Mouse (Mus musculus): ENCODE results near the gene Plcb4. TPM values are rescaled to one million over a fixed set of nuclear protein-coding genes. Genes with fewer than 3 reads are reported as not detected.

The Plcb4 gene
- total RNA-seq (2021), result 10 to 100 TPM; 37.2 to 40.1 TPM
- long read RNA-seq, experiment 1, partial matches to known transcripts, result 2 of 5 reads
- long read RNA-seq, experiment 1, other reads (novel, unspliced or antisense), result 3 of 5 reads
- long read RNA-seq, experiment 2, partial matches to known transcripts, result 0 of 3 reads
- long read RNA-seq, experiment 2, other reads (novel, unspliced or antisense), result 3 of 3 reads

DNA sequence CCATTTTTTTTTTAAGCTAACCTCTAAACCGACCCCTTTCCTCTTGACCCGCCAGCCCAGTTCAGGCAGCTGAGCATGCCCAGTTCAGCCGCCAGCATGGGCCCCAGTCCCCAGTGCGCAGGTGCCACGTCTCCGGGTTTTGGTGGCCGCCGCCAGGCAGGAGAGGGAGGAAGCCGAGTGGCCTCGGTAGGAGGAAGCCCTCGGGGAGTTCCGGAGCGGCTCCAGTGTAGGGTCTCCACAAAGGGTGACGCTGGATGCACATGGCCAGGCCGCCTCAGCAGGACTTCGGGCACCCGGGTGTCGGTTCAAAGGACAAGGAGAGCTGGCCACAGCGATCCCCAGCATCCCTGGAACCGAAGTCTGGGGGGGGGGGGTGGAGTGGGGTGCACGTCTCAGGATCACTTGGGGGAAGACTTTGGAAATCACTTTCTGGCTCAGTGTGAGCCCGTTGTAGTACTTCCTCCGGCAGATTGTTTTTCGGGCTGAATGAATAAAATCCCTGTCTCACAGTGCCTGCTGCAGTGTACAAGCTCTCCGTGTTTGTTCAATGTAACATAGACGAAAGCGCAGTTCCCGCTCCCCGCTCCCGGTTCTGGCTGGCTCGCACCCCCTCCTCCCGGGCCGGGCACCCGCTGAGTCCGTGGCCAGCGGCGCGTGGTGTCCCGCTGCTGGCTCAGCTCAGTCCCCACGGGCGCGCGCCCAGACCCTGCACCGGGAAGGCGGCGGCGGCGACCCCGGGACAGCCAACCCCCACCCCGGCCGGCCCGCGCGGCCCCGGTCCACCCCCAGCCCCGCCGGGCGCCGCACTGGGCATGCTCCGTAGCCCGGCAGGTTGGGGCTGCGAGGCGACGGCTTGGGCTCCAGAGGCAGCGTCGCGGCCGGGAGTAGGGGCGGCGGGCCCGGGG is at the start of gene Plcb4:
Plcb4 (plus strand) TSS at position 526 of the 905 bp plus-strand sequence.
- peak; percentile 76 to 82 for DNase-seq (ENCODE audit: low spot score in 2 of 2)

DNA sequence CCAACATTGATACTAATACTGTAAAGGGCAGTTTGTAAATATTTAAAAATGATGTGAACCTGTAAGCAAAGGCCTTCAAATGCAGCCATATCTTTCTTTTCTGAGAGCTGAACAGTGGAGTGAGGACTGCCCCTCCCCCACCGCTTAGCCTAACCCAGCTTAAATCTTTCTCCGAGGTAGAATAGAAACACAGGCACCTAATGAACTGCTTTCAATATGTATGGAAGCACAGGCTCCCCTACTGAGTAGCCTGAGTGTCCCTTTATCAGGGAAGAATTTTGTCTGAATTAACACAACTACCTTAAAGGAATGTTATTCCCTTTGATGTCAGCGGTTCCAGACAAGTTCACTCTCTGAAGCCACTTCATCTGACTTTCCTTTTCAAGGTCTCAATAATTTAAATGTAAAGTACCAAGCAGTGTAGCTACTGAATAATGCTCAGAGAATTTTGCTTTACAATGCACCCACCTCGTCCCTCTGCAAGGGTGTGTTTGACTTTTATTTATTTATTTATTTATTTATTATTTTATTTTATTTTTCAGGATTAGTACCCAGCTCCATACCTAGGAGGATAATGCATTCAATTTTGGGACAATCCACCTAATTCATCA is 44.1 kb upstream of the Plcb4 start:
- no peak for DNase-seq (ENCODE audit: low spot score in 2 of 2)

DNA sequence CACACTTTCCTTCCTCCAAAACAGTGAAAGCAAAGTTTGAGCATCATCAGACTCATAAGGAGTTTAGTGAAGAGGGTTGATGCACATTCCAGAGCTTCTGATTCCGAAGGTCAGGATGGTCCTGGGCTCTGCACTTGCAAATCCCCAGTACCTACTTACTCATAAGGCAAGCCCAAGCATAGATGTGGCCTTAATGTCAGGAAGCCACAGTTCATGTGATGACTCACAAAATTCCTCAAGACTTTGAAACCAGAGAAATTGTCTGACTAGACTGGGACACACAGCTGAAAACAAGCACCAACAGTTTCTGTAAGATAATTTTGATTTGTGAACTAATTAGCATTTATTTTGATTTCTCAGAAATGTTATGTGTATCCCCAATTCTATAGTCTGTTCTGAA is 42.7 kb upstream of the Plcb4 start:
- DNase-seq (ENCODE audit: low spot score in 2 of 2), result no peak

DNA sequence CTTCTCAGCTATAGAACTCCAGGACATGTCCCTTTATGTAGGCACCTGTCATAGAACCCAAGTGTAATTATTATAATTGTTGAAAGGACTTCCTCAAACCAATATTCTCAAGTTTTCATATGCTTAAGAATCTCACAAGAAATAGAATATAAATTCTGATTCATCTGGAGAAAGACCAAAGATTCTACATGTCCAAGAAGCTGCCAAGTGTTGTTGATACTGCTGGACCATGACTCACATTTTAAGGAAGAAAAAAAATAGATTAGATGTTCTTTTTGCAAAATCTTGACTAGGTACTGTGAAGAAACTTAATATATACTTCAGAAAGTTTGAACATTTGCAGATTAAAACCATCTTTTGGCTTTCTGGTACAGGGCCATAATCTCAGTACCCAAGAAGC is 40.3 kb upstream of the Plcb4 start:
- DNase-seq (ENCODE audit: low spot score in 2 of 2), result no peak

DNA sequence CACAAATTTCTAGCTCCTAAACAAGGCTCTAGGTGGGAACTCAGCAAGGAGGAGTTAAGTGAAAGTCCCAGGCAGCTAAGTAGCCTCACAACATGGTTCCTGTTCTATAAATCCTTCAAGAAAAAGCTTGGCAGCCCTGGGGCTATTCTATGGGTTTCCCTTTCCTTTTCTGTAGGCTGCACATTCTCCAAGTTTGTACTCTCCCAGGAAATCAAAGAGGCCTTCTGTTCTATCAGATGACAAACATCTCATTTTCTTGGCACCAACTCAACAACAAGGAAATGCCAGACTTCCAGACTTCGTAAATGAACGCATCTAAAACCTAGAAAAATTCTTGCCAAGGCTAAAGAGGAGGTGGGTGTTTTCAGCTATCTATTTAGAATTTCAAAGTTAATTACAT is 38.9 kb upstream of the Plcb4 start:
- DNase-seq (ENCODE audit: low spot score in 2 of 2), result no peak

DNA sequence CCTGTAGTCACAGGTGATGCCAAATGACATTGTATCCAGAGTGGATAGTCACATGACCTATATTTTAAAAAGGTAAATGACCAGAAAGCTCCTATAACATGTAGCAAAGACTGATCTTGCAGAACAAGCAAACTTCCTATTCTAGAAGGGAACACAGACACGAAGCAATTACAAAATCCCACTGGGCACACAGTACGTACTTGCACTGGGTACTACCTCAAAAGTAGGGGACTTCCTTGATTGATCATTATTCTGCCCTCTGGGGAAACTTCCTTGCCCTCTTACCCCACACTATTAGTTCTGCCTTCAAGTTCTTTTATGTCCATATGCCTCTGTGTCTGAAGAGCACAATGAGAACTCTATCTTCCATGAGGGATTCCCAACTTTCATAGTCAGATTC is 31.0 kb upstream of the Plcb4 start:
- no peak for DNase-seq (ENCODE audit: low spot score in 2 of 2)

DNA sequence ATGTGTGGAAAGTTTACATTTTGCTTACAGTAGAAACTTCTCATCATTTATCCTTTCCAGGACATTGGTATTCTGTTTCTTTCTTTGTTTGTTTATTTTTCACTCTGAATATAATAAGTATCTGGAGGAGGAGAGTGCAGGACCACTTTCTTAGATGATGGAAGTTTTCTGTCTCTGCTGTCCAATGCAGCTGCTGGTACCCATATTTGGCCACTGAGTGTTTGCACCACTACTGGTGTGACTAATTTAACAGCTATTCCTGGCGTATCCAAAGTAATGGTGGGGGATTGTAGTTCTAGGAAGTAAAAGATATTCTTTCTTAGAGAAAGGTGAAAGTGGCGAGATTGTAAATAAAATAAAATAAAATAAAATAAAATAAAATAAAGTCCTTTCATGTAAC is 21.6 kb upstream of the Plcb4 start:
- DNase-seq (ENCODE audit: low spot score in 2 of 2), result no peak

DNA sequence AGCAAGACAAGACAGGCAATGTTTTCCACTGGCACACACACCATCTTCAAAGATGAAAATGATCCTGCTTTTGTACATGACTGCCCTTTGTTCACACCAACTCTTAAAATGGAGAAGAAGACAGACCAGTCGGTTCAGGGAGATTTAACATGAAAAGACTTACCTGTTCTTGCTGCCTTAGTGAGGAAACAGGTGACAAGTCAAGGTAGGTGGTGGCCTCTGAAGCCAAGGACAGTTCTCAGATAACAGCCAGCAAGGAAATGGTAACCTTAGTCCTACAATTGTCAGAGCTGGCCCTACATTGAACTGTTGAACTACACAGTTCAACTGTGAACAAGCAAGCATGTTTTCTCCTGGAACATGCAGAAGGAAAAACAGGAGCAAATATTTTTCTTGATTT is 17.8 kb upstream of the Plcb4 start:
- no peak for DNase-seq (ENCODE audit: low spot score in 2 of 2)

DNA sequence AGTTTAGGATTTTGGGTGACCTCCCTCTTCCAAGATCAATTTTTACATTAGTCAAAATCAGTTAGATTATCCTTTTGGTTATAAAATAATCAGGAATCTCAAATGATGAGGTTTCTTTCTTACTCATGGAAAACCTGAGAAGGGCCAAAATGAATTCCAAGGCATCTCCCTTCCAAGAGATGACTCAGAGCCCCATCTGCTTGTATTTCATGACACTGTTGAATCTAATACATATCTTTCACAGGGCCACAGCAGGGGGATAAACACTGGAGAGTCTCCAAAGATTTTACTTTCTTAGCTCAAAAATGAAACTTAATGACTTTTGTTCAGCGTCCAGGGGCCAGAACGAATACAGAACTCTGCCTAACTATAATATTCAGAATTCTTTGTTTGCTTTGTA is 17.2 kb upstream of the Plcb4 start:
- no peak for DNase-seq (ENCODE audit: low spot score in 2 of 2)

DNA sequence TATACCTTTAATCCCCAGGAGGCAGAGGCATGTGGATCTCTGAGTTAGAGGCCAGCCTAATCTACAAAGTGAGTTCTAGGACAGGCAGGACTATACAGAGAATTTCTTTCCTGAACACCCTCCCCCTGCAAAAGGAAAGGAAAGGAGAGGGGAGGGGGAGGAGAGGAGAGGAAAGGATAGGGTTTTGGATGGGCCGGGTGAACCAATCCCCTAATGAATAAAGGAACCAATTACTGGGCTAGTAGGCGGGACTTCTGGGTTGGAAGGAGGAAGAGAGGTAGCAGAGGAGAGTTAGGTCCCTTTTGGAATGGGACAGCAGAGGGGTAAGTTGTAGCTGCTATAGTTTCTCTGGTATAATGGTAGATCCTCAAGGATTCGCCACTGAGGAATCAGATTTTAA is 12.6 kb upstream of the Plcb4 start:
- DNase-seq (ENCODE audit: low spot score in 2 of 2), result no peak

DNA sequence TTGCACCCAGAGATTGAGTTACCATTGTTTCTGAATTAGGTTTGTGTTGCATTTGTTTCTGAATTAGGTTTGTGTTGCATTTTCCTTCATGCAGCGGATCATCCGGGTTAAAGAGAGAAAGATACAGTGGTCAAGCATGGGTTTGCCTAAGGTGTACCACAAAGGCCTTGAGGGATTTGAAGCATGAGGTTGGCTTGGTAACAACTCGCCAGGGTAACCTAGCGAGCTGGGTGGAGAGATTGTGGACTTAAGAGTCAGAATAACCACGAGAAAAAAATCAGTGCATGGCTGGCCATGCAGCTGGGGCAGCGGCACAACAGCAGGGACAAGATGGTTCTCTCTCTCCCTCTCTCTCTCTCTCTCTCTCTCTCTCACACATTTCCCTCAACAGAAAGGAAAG is 12.2 kb upstream of the Plcb4 start:
- DNase-seq (ENCODE audit: low spot score in 2 of 2), result no peak

DNA sequence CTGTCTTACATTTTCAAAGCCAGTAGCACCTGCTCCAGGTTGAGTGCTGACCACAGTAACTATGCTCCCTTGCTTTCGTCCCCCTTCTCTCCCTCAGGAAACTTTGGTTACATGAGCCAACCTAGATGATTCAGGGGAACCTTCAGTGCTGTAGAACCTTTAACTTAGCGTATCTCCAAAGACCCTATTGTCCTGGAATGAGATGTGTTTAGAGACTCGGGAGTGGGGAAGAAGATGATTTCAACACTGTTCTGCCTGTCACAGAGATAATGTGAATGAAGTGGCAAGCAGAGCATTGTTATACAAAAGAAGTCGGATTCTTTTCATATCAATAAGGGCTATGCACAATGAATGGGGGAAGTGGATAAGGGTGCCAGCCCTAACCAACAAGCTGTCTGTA is 10.8 kb upstream of the Plcb4 start:
- no peak for DNase-seq (ENCODE audit: low spot score in 2 of 2)

DNA sequence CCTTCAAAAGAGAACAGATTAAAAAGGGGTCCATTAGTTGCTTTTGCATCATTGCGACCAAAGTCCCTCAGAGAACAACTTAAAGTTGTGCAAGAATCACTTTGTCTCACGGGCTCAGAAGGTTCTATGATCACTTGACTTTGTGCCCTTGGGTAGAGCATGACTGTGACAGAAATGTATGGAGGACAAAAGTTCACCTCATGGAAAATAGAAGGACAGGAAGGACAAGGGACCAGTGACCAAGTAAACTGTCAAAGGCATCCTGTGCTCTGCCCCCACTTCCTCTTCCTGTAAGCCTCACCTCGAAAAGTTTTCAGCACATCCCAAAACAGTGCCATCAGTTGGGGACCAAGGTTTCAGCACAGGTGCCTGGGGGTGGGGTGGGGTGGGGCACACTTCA is 7.9 kb upstream of the Plcb4 start:
- DNase-seq (ENCODE audit: low spot score in 2 of 2), result no peak

DNA sequence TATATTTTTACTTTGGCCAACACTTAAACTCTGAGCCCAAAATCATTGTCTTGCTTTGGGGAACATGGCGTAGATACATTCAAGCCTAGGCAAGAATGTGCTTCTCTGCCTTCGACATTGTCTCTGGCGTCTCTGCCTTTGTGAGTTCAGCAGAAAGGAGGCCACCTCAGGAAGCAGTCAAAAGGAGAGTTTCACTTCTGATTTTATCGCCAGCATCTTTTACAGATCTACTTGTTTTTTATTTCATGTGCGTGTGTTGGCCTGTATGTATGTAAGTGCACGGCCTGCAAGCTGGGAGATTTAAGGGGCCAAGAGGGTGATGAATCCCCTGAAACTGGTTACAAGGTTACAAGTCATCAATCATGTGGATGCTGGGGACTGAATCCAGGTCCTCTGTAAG is 6.8 kb upstream of the Plcb4 start:
- DNase-seq (ENCODE audit: low spot score in 2 of 2), result no peak

DNA sequence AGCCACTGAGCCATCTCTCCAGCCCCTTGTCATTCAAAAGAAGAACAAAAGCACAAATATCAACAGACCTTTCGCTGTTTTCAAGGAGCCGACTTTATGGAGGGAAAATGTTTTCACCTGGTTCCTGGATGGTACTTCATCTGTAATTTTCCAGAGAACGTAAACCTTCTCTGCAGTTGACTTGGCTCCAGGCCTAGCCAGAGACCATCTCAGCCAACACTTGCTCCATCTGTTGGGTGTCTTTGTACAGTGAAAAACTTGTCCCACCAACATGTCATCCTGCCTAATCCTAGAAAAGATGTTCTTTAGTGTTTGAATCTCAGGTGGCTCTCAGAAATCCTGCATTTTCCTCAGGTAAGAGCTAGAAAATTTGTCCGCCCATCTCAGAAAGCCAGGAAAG is 6.4 kb upstream of the Plcb4 start:
- DNase-seq (ENCODE audit: low spot score in 2 of 2), result no peak

DNA sequence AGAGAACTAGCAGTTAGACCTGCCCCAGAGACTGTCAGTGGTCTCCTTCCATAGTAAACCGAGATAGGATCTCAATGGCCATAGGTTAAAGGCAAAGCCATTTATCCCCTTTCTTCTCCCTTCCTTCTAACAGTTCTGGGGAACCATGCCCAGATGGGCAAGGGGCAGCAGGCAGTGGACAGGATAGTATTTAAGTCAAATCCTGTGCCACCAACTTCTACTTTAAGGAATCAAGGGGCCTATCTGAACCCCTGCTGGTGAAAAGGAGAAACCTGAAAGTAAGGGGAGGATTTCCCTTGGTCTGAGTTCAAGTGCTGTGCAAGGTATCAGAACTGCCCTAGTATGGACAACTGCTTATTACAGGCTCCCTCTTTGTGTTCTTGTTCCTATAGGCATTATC is 2.9 kb upstream of the Plcb4 start:
- no peak for DNase-seq (ENCODE audit: low spot score in 2 of 2)

DNA sequence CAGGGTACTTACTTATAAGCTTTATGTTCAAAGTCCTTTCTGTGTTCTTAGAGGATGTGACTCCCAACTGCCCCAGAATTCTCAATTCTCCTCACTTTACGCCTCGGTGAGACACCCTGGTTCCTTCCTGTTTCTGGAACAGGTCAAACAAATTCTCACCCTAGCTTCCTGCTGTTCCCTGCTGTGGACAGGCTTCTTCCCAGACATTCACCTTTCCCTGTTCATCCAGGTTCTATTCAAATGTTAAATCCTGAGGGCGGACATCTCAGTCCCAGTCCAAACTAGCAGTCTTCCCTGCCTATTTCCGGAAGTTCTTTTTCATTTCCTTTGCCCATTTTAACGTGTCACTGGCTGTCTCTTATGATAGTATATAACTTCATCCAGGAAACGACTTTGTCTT is 2.2 kb upstream of the Plcb4 start:
- DNase-seq (ENCODE audit: low spot score in 2 of 2), result no peak

DNA sequence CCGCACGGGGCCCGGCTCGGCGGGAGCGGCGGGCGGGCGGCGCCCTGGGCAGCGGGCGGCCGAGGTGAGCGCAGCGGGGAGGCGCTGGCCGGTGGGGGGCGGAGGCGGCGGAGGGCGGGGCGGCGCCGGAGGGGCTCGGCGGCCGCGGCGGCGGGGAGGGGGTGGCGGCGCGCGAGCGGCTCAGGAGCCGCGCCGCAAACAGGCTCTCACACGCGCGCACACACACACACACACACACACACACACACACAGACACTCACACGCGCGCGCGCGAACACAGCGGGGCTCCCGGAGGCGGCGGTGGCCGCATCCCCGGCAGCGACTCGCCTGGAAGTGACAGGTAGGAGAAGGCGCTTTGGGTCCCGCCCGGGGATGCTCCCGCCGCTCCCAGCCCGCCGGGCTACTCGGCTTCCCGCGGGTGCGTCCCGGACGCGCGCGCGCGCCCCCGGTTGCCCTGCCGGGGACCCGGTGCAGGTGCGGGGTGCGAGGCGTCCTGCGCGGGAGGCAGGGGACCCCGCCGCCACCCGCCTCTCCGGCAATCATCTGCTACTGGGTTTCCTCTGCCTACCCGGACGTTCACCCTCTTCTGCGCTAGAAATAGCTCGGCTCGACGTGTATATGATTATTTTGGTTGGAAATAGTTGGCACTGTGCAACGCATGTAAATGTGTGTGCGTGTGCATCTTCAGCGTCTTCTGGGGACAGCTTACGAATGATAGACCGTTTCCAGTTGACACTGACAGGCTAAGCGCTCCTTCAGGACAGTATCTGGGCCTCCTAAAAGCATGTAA is 775 bp downstream of the Plcb4 start:
- DNase-seq (ENCODE audit: low spot score in 2 of 2), result peak; percentile 60 to 62

DNA sequence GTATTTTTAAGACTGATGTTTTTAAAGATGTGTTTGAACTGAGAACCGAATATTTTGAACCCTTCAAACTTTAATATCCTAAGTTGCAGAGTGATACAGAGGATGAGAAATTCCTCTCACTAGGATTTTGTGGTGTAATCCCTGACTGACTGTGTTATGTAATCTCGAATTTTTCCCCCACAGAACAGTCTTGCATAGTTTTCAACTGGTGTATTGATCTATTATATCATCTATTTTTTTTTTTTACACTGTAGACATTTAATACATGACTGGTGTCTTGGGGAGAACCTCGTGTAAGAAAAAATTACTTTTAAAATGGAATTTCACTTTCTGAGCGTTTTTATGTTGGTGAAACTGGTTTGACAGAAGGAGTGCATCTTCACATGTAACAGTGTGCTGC is 2.0 kb downstream of the Plcb4 start:
- DNase-seq (ENCODE audit: low spot score in 2 of 2), result no peak

DNA sequence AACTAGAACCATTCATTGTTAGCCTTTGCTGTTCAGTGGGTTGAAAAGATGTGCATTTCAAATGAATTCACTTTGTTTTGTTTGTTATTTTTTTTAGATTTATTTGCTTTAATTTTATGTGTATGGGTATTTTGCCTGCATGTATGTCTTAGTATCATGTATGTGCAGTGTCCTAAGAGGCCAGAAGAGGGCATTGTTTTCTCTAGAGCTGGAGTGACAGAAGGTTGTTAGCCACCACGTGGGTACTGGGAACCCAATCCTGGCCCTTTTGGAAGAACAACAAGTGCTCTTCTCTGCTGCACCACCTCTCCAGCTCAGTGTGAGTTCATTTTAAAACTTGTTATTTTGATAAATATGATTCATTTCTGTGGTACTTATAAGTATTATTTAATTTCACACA is 5.0 kb downstream of the Plcb4 start:
- no peak for DNase-seq (ENCODE audit: low spot score in 2 of 2)

DNA sequence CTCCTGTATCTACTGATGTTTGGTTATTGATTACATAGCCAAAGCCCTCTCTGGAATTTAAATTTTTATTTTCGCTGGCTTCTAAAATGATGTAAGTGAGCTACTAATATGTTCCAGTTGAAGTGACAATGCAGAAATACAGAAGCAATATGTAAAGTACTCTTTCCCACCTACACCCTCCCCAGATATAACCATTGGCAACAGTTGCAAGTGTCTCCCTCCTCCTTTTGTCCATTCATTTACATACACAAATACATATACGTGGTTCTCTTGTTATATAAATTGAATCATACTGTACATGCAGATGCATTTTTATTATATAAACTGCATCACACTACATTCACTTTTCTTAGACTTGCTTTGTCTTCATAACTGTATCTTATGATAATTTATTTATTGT is 8.7 kb downstream of the Plcb4 start:
- DNase-seq (ENCODE audit: low spot score in 2 of 2), result no peak
